Mouse (Mus musculus) right cerebral cortex, postnatal 14 days (tissue): ENCODE results near the gene Gsg1l.

ENCODE experiments used
- DNase-seq: peaks from one replicate; pipeline ENCODE4 v3.0.0; 2022

Gsg1l gene

DNA sequence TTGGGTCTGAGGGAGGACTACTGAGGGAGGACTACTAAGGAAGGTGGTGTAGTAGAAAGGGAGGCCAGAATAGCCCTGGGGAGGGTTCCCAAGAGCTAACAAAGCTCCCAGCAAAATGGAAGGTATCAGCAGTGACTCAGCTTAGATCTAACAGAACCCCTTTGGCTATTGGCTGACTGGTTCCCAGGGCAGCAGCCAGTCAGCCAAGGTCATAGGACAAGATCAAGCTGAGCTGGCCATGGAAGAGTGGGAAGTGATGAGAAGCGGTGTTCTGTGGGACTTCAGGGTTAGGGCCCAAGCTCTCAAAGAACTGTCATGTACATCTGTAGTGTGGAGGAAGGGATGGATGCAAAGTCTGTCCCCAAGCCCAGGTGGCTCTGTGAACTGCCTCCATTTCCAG is 5.3 kb downstream of the Gsg1l start:
- no peak for DNase-seq

- no peak for DNase-seq
These were observed 7.2 kb downstream of the Gsg1l start for GRCm38 (mm10) chr7:126075058-126075457.

DNA sequence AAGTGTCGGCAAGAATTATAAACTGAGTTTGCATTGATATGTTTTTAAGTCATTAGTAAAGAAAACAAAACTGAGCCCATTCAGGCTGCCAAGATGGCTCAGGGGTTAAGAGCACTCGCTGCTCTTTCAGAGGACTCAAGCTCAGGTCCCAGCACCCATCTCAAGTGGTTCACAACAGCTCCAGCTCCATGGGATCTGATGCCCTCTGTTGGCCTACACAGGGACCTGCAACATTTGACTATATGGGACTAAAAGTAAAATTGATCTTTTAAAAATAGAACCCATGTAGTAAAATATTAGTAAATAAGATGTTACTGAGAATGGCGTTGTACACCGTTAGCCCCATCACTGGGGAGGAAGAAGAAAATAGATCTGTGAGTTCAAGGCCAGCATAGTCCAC is 11.9 kb downstream of the Gsg1l start:
- DNase-seq = no peak

DNA sequence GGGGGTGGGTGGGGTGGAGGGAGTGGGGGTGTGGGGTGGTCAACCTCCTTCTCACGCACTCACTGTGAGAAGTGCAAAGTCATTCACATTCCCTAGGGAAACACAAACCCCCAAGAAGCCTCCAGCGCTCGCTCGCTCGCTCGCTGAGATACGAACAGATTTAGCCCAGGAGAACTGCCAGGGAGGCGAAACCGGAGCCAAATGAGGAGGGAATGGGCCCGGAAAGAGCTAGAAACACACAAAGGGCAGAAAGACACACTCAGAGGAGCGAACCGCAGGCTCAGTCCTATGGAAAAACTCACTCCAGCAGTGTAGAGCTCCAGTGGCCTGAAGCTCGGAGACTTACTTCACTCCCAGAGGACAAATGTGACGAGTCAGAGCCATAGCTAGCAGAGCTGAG is 15.4 kb downstream of the Gsg1l start:
- peak; percentile 46 for DNase-seq

GRCm38 (mm10) chr7:126065243-126065876 is 16.9 kb downstream of the Gsg1l start:
- DNase-seq = no peak

GRCm38 (mm10) chr7:126062228-126062627 is 20.0 kb downstream of the Gsg1l start:
- no peak for DNase-seq

- no peak for DNase-seq
These were observed 23.3 kb downstream of the Gsg1l start for GRCm38 (mm10) chr7:126058918-126059317.

DNA sequence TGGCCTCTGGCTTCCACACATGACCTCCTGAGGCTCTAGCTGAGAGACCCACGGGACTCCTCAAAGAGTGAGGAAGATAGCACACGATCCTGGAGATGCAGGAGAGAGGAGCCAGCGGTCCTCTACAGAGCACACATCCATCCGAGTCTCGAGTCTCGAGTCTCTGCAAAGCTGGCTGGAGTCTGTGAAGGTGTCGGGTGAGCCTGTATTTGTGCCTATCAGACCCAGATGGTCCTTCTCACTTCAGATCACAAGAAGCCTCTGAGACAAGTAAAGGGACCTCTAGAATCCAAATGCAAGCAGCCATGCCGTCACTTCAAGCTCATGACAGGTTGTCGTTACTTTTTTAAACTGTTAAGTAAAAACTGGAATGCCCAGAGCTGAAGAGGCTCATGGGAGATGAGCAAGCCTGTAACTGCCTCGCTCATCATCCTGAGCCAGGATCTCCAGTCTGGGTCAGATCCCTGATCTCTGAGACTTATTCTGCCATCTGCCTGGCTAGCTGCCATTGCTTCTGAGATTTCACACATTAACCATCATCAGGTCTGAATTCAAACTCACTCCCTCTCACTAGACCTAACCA is 24.8 kb downstream of the Gsg1l start:
- DNase-seq = no peak

GRCm38 (mm10) chr7:126054574-126054973 is 27.6 kb downstream of the Gsg1l start:
- no peak for DNase-seq

GRCm38 (mm10) chr7:126053618-126054017 is 28.6 kb downstream of the Gsg1l start:
- no peak for DNase-seq

GRCm38 (mm10) chr7:126051910-126052309 is 30.3 kb downstream of the Gsg1l start:
- no peak for DNase-seq

DNA sequence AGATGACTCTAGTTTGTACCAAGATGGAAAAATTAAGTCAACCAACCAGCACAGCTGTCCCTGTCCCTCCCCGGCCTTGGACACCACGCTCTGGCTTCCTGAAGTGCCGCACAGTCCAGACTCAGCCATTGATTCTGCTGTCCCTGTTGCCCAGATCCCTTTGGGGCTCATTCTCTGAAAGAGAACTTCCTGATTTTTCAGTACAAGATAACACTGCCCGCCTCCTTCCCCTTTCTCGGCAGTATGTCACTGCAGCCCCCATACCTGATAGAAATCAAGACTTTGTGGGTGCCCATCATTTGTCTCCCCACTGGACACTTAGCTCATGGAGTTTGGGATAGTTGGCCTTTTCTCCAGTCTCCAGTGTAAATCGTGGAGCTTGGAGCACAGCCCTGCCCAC is 37.1 kb downstream of the Gsg1l start:
- DNase-seq = no peak

GRCm38 (mm10) chr7:126042306-126042705 is 39.9 kb downstream of the Gsg1l start:
- no peak for DNase-seq

GRCm38 (mm10) chr7:126040794-126041526 is 41.3 kb downstream of the Gsg1l start:
- DNase-seq = peak; percentile 58

DNA sequence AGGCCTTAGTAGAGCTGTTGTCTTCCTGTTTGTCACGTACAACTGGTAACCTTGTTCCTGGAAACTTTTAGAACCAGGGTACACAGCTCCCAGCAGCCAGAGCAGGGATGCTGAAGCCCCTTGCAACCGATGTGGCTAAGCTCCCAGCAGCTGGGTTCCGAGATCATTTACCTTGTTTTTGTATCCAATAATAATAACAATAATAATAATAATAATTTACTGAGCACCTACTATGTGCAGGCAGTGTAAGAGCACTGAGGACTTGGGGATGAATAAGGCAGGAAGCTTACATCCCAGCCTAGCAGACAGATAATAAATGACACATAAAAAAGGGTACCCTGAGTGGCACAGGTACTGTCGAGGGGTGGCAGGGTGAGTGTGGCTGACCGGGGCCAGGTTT is 42.4 kb downstream of the Gsg1l start:
- DNase-seq = no peak

GRCm38 (mm10) chr7:126039247-126039835 is 42.9 kb downstream of the Gsg1l start:
- DNase-seq = no peak

DNA sequence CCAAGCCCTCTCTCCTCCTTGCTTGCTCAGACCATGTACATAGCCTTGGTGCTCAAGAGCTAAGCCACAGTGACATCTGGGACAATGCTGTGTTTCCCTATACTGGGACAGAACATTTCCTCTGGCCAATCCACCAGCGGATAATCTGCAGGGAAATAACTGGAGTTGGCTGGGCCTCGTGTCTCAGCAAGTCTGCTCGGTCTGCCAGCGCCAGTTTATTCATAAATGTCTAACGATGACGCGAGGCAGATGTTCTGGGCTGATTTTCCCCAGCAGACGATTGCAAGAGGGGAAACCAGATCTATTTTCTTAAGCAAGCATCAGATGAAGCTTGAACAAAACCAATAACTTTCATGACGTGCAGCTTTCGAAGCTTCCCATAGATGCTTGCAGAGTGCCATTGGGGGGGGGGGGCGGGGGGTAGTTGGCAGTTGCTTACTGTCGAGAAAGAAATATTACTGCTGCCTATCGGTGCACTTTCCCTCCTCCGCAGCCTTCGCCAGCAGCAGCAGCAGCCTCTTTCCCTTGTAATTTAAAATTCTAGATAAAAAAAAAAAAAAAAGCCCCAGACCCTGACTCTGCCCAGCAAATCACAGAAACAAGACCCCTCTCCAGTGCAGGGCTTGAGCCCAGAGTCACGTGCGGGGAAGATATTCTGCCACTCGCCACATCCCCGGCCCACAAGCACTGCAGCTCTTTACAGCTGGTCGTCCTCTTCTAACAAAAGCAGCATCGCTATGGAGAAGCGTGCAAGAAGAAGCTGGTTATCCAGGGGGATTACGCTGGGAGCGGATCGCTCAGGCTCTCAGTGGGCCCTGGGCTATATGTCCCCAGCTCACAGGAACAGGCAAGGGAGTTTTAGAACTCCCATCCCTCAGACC is 43.6 kb downstream of the Gsg1l start:
- peak; percentile 44 for DNase-seq

- no peak for DNase-seq
These were observed 46.9 kb downstream of the Gsg1l start for GRCm38 (mm10) chr7:126035332-126035731.

DNA sequence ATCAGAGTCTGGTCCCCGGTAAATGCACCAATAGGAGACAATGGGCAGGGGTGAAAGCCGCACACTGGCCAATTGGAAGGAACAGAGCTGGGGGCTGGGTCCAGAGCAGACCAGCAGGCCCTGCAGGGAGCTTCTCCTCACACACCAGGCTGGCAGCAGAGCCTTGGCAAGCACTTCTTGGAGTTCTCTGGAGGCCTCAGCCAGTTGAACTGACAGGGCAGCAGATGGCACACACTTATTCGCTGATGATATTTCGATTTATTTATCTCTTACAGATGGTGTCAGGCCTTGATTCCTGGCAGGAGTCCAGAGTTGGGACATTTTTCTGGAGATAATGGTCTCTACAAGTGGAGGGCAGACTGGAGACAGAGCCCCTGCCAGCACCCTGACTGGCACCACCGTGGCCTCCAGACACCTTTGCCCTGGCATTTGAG is 49.4 kb downstream of the Gsg1l start:
- no peak for DNase-seq

DNA sequence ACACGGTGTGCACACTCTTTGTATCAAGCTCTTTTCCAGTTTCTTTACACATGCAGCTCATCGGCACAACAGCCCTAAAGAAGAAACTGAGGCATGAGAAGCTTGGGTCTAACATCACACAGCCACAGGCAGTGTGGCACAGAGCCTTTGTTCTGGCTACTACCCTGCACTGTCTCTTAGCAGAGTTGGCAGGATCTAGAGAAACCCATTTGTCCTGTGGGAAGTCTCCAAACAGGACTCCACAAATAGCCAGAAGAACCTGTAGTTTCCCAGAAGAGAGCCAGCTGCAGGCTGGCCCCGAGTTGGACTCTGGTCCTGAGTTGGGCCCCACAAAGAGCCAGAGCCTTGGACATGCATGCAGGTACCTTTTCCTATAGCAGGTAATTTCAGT is 49.9 kb downstream of the Gsg1l start:
- no peak for DNase-seq

DNA sequence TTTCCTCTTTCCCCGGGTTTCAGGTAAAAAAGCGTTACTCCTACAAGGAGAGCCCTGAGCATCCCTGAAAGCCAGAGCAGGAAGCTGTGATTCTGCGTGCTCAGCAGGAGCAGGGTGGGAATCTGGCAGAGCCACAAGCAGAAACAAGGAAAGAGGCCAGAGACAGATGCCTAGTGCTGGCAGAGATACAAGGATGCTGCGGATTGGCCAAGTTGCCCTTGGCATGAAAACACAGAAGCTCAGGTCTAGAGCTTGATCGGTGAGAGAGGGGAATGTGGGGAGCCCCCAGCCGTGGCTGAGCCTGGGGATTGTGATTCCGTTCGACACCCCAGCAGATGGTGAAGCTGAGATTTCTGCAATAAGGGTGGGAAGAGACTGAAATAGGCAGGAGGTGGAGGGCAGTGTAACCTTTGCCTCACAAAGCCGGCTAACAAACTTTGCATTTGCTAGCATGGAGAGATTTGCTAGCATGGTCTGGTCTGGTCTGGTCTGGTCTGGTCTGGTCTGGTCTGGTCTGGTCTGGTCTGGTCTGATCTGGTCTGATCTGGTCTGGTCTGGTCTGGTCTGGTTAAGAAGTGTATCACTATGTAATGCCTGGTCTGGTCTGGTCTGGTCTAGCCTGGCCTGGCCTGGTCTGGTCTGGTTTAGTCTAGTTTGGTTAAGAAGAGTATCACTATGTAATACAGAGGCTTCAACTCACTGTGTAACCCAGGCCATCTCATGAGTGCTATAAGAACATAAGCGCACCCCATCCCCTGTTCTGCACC is 50.4 kb downstream of the Gsg1l start:
- DNase-seq = peak; percentile 34

DNA sequence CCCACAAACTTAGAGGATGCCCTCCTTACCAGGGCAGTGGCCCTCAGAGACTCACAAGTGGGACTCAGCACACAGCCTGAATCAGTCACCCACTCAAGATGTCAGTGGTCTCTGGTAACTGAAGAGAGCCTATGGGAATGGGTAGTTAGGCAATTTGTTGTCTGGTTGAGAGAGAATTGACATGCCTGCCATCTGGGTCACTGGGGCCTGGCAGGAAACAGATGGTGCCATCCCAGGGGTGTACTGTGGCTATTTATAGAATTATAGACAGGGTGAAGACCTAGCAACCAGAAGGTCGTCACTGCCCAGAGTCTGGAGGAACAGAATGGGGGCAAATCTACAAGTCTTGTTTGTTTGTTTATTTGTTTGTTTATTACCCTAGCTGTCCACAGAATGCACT is 54.8 kb downstream of the Gsg1l start:
- no peak for DNase-seq
